Mouse (Mus musculus) embryonic facial prominence, embryonic 14.5 days (tissue): ENCODE measurements around the gene Fig4. TPM values are rescaled to one million over a fixed set of nuclear protein-coding genes. Genes with fewer than 3 reads are reported as not detected.

Experiments
- ATAC-seq: fragments of 200-750 bp; cut with Nextera tagmentation; 2 replicates; pipeline ENCODE4 v1.8.0; 2017; ENCODE audit warnings: low read depth, moderate number of reproducible peaks, moderate TSS enrichment
- DNase-seq: peaks from one replicate; pipeline ENCODE4 v3.0.0-alpha.2; 2015; ENCODE audit warnings: low spot score
- H3K27ac ChIP-seq: fragments of 300-500 bp; sonication (generic); replicated peaks from 2 replicates; pipeline ENCODE4 v1.5.1; 2014; ENCODE audit warnings: low read depth, mild to moderate bottlenecking, low read length, moderate library complexity
- H3K27me3 ChIP-seq: fragments of 300-500 bp; sonication (generic); replicated peaks from 2 replicates; pipeline ENCODE4 v1.6.1; 2014; ENCODE audit warnings: low read length; ENCODE audit not compliant: control insufficient read depth, insufficient read depth
- H3K36me3 ChIP-seq: fragments of 300-500 bp; sonication (generic); 2 replicates; pipeline ENCODE4 v1.6.1; 2014; ENCODE audit warnings: low read length, mixed read lengths; ENCODE audit not compliant: control insufficient read depth, insufficient read depth
- H3K4me1 ChIP-seq: fragments of 300-500 bp; sonication (generic); 2 replicates; pipeline ENCODE4 v1.6.1; 2014; ENCODE audit warnings: antibody characterized with exemption, low read length; ENCODE audit not compliant: control insufficient read depth, insufficient read depth
- H3K4me2 ChIP-seq: fragments of 300-500 bp; sonication (generic); 2 replicates; pipeline ENCODE4 v1.6.1; 2014; ENCODE audit warnings: low read depth, mild to moderate bottlenecking, low read length, moderate library complexity, mixed read lengths
- H3K4me3 ChIP-seq: fragments of 300-500 bp; sonication (generic); 2 replicates; pipeline ENCODE4 v1.5.1; 2014; ENCODE audit warnings: low read depth, mild to moderate bottlenecking, low read length
- H3K9ac ChIP-seq: fragments of 300-500 bp; sonication (generic); 2 replicates; pipeline ENCODE4 v1.6.1; 2014; ENCODE audit warnings: low read depth, mild to moderate bottlenecking, low read length, moderate library complexity, mixed read lengths
- H3K9me3 ChIP-seq: fragments of 300-500 bp; sonication (generic); 2 replicates; pipeline ENCODE4 v1.6.1; 2016; ENCODE audit warnings: low read length; ENCODE audit not compliant: control insufficient read depth
- WGBS: fragments of 180-500 bp; shearing (Covaris S2); extraction: QIAGEN DNeasy Blood & Tissue Kit; methylation state at CpG from one replicate; pipeline ENCODE4 v1.1.7; 2014; 5-methylcytosine and 5-hydroxymethylcytosine counted together
- polyA plus RNA-seq: library from polyadenylated mRNA; unstranded; fragments of >200 nt; fragmentation: Nextera tagmentation; extraction: Ambion mirVana; gene quantifications from 2 replicates; pipeline ENCODE4 v1.2.1, GENCODE M21; 2014

Gene Fig4
- polyA plus RNA-seq, 1 experiment from 2014 or later, result 16.8 TPM

GRCm38 (mm10) chr10:41197788-41198187 is 105.3 kb downstream of the Fig4 start:
- Histone ChIP-seq H3K9me3 (no peaks in the 10 kb centered on the region), H3K27me3 (no peaks in the 10 kb centered on the region), H3K9ac (no peak overlapping the region), H3K4me3 (no peak overlapping the region), H3K4me2 (no peak overlapping the region), H3K36me3 (no peaks in the 10 kb centered on the region), H3K27ac (no peak overlapping the region), H3K4me1 (no peaks in the 10 kb centered on the region)
- ATAC-seq, result no peak
- WGBS, result 82% methylated on average over 5 of the region's 5 CpGs
- DNase-seq, result no peak

- H3K9me3 ChIP-seq, result no peaks in the 10 kb centered on the region
- WGBS, result 78% methylated on average over 4 of the region's 4 CpGs
- DNase-seq (no peak), ATAC-seq (no peak)
- H3K36me3 ChIP-seq, result no peaks in the 10 kb centered on the region
- no peak overlapping the region for H3K9ac ChIP-seq
- H3K4me3 ChIP-seq, result no peak overlapping the region
- no peak overlapping the region for H3K27ac ChIP-seq
- H3K4me1 ChIP-seq, result no peaks in the 10 kb centered on the region
- no peaks in the 10 kb centered on the region for H3K27me3 ChIP-seq
- no peak overlapping the region for H3K4me2 ChIP-seq
Observed at GRCm38 (mm10) chr10:41196295-41196694, 106.8 kb downstream of the Fig4 start.

- H3K27me3 ChIP-seq, result no peaks in the 10 kb centered on the region
- H3K27ac ChIP-seq, result no peak overlapping the region
- H3K9ac ChIP-seq, result no peak overlapping the region
- H3K36me3 ChIP-seq, result 0 out of 2 replicates have a peak, but pooled peaks cover 3% of the 10 kb centered on the region
- no peak for DNase-seq
- no peak overlapping the region for H3K4me3 ChIP-seq
- no peak overlapping the region for H3K4me2 ChIP-seq
- ATAC-seq, result no peak
- WGBS, result 62% methylated on average over 3 of the region's 3 CpGs
- no peaks in the 10 kb centered on the region for H3K9me3 ChIP-seq
- H3K4me1 ChIP-seq, result no peaks in the 10 kb centered on the region
Observed at GRCm38 (mm10) chr10:41189392-41189791, 113.7 kb downstream of the Fig4 start.

GRCm38 (mm10) chr10:41183975-41184374 is 119.1 kb downstream of the Fig4 start:
- H3K9me3 ChIP-seq, result no peaks in the 10 kb centered on the region
- no peak overlapping the region for H3K9ac ChIP-seq
- no peak for ATAC-seq
- H3K4me2 ChIP-seq, result no peak overlapping the region
- WGBS, result 72% methylated on average over 3 of the region's 3 CpGs
- H3K27ac ChIP-seq, result no peak overlapping the region
- no peak overlapping the region for H3K4me3 ChIP-seq
- H3K27me3 ChIP-seq, result no peaks in the 10 kb centered on the region
- 0 out of 2 replicates have a peak, but pooled peaks cover 3% of the 10 kb centered on the region for H3K36me3 ChIP-seq
- no peak for DNase-seq
- H3K4me1 ChIP-seq, result no peaks in the 10 kb centered on the region

- DNase-seq, result no peak
- Histone ChIP-seq H3K9me3 (no peaks in the 10 kb centered on the region), H3K4me1 (no peaks in the 10 kb centered on the region), H3K27me3 (no peaks in the 10 kb centered on the region), H3K4me2 (no peak overlapping the region), H3K36me3 (no peaks in the 10 kb centered on the region), H3K4me3 (no peak overlapping the region), H3K27ac (no peak overlapping the region), H3K9ac (no peak overlapping the region)
- 14% methylated on average over 6 of the region's 6 CpGs for WGBS
- no peak for ATAC-seq
Observed at GRCm38 (mm10) chr10:41182644-41183043, 120.4 kb downstream of the Fig4 start.

- WGBS, result 91% methylated on average over 5 of the region's 5 CpGs
- no peak overlapping the region for H3K27ac ChIP-seq
- H3K4me1 ChIP-seq, result no peaks in the 10 kb centered on the region
- ATAC-seq (no peak), DNase-seq (no peak)
- H3K9ac ChIP-seq, result no peak overlapping the region
- H3K4me2 ChIP-seq, result no peak overlapping the region
- no peaks in the 10 kb centered on the region for H3K36me3 ChIP-seq
- H3K27me3 ChIP-seq, result no peaks in the 10 kb centered on the region
- H3K4me3 ChIP-seq, result no peak overlapping the region
- H3K9me3 ChIP-seq, result no peaks in the 10 kb centered on the region
Observed at GRCm38 (mm10) chr10:41166141-41166540, 136.9 kb downstream of the Fig4 start.

GRCm38 (mm10) chr10:41163108-41163507 is 140.0 kb downstream of the Fig4 start:
- no peak overlapping the region for H3K9ac ChIP-seq
- H3K9me3 ChIP-seq, result no peaks in the 10 kb centered on the region
- no peak overlapping the region for H3K4me2 ChIP-seq
- no peak overlapping the region for H3K27ac ChIP-seq
- ATAC-seq (no peak), DNase-seq (no peak)
- no peaks in the 10 kb centered on the region for H3K36me3 ChIP-seq
- no peak overlapping the region for H3K4me3 ChIP-seq
- 78% methylated on average over 2 of the region's 2 CpGs for WGBS
- no peaks in the 10 kb centered on the region for H3K27me3 ChIP-seq
- H3K4me1 ChIP-seq, result no peaks in the 10 kb centered on the region

GRCm38 (mm10) chr10:41157296-41157695 is 145.8 kb downstream of the Fig4 start:
- Histone ChIP-seq H3K27me3 (no peaks in the 10 kb centered on the region), H3K4me2 (no peak overlapping the region), H3K36me3 (no peaks in the 10 kb centered on the region), H3K27ac (no peak overlapping the region), H3K4me3 (no peak overlapping the region), H3K4me1 (no peaks in the 10 kb centered on the region), H3K9ac (no peak overlapping the region), H3K9me3 (no peaks in the 10 kb centered on the region)
- DNase-seq, result no peak
- WGBS, result 95% methylated on average over 2 of the region's 2 CpGs
- ATAC-seq, result no peak

- ATAC-seq (no peak), DNase-seq (no peak)
- Histone ChIP-seq H3K4me3 (no peak overlapping the region), H3K9me3 (no peaks in the 10 kb centered on the region), H3K4me2 (no peak overlapping the region), H3K27ac (no peak overlapping the region), H3K9ac (no peak overlapping the region), H3K36me3 (no peaks in the 10 kb centered on the region), H3K27me3 (no peaks in the 10 kb centered on the region), H3K4me1 (no peaks in the 10 kb centered on the region)
- 72% methylated on average over 1 of the region's 1 CpGs for WGBS
Observed at GRCm38 (mm10) chr10:41156693-41157092, 146.4 kb downstream of the Fig4 start.
